Mouse (Mus musculus) hindbrain, embryonic 11.5 days (tissue): Measurements from ENCODE around the gene Tspan4. TPM values are rescaled to one million over a fixed set of nuclear protein-coding genes. Genes with fewer than 3 reads are reported as not detected.

Experiments
- ATAC-seq: fragments of 200-750 bp; cut with Nextera tagmentation; 2 replicates; pipeline ENCODE4 v1.8.0; 2017; ENCODE audit warnings: mild to moderate bottlenecking, moderate TSS enrichment, moderate library complexity; ENCODE audit not compliant: low FRiP score
- DNase-seq: peaks from one replicate; pipeline ENCODE4 v3.0.0-alpha.2; 2015; ENCODE audit warnings: low spot score
- H3K27ac ChIP-seq: fragments of 300-500 bp; sonication (generic); 2 replicates; pipeline ENCODE4 v1.5.1; 2014; ENCODE audit warnings: mild to moderate bottlenecking, low read depth, low read length
- H3K27me3 ChIP-seq: fragments of 300-500 bp; sonication (generic); 2 replicates; pipeline ENCODE4 v1.6.1; 2014; ENCODE audit warnings: mild to moderate bottlenecking, low read length, moderate library complexity, mixed read lengths; ENCODE audit not compliant: control insufficient read depth, insufficient read depth
- H3K36me3 ChIP-seq: fragments of 300-500 bp; sonication (generic); 2 replicates; pipeline ENCODE4 v1.6.1; 2014; ENCODE audit warnings: mild to moderate bottlenecking, low read length, moderate library complexity, mixed read lengths; ENCODE audit not compliant: control insufficient read depth, insufficient read depth
- H3K4me1 ChIP-seq: fragments of 300-500 bp; sonication (generic); replicated peaks from 2 replicates; pipeline ENCODE4 v1.6.1; 2014; ENCODE audit warnings: low read length, mixed read lengths; ENCODE audit not compliant: control insufficient read depth, insufficient read depth
- H3K4me2 ChIP-seq: fragments of 300-500 bp; sonication (generic); replicated peaks from 2 replicates; pipeline ENCODE4 v1.6.1; 2014; ENCODE audit warnings: mild to moderate bottlenecking, low read depth, low read length
- H3K4me3 ChIP-seq: fragments of 300-500 bp; sonication (generic); 2 replicates; pipeline ENCODE4 v1.5.1; 2014; ENCODE audit warnings: low read depth, low read length
- H3K9ac ChIP-seq: fragments of 300-500 bp; sonication (generic); 2 replicates; pipeline ENCODE4 v1.6.1; 2014; ENCODE audit warnings: low read depth, low read length
- H3K9me3 ChIP-seq: fragments of 300-500 bp; sonication (generic); 2 replicates; pipeline ENCODE4 v1.6.1; 2016; ENCODE audit warnings: low read length; ENCODE audit not compliant: control insufficient read depth
- WGBS: fragments of 180-500 bp; shearing (Covaris S2); extraction: QIAGEN DNeasy Blood & Tissue Kit; methylation state at CpG from one replicate; pipeline ENCODE4 v1.1.7; 2014; 5-methylcytosine and 5-hydroxymethylcytosine counted together
- polyA plus RNA-seq: library from polyadenylated mRNA; unstranded; fragments of >200 nt; fragmentation: Nextera tagmentation; extraction: Ambion mirVana; gene quantifications from 2 replicates; pipeline ENCODE4 v1.2.1, GENCODE M21; 2014

Tspan4 gene
- 29.6 and 31.4 TPM in 2 replicates for polyA plus RNA-seq

- Histone ChIP-seq H3K4me1 (peaks cover 5% of the 10 kb centered on the region; the same call in 1 of the 2 replicates), H3K9me3 (no peaks in the 10 kb centered on the region), H3K36me3 (peaks cover 5% of the 10 kb centered on the region; the same call in 1 of the 2 replicates), H3K4me2 (peak within 1 kb of the TSS; percentile 89), H3K4me3 (peak within 1 kb of the TSS; percentile 85), H3K27me3 (peaks cover 11% of the 10 kb centered on the region), H3K27ac (peak within 1 kb of the TSS; percentile 89), H3K9ac (peak within 1 kb of the TSS; percentile 84)
- WGBS = 0% methylated on average over 62 of the region's 87 CpGs
- peak; percentile 89 for DNase-seq
- peak; percentile 78 for ATAC-seq
These were observed at the start of gene Tspan4, which contains the start of gene Polr2l for GRCm38 (mm10) chr7:141475011-141475804. TSS of gene Tspan4 (plus strand) at chr7:141475240. TSS of gene Polr2l (minus strand) at chr7:141475132.

- H3K4me2 ChIP-seq = no peak overlapping the region
- H3K36me3 ChIP-seq = 0 out of 2 replicates have a peak, but pooled peaks cover 2% of the 10 kb centered on the region
- 83% methylated on average over 12 of the region's 12 CpGs for WGBS
- H3K27me3 ChIP-seq = no peaks in the 10 kb centered on the region
- ATAC-seq (no peak), DNase-seq (no peak)
- 0 out of 2 replicates have a peak, but pooled peaks cover 3% of the 10 kb centered on the region for H3K4me1 ChIP-seq
- H3K27ac ChIP-seq = no peak overlapping the region
- no peak overlapping the region for H3K9ac ChIP-seq
- no peak overlapping the region for H3K4me3 ChIP-seq
- no peaks in the 10 kb centered on the region for H3K9me3 ChIP-seq
These were observed 47.9 kb upstream of the Tspan4 start for GRCm38 (mm10) chr7:141426948-141427730.

GRCm38 (mm10) chr7:141428701-141429100, 46.3 kb upstream of the Tspan4 start:
- H3K27me3 ChIP-seq = no peaks in the 10 kb centered on the region
- H3K4me3 ChIP-seq = peak overlapping the region; percentile 37
- peaks cover 4% of the 10 kb centered on the region; the same call in 1 of the 2 replicates for H3K4me1 ChIP-seq
- H3K9ac ChIP-seq = peak overlapping the region; percentile 61
- no peak overlapping the region for H3K27ac ChIP-seq
- H3K36me3 ChIP-seq = 0 out of 2 replicates have a peak, but pooled peaks cover 5% of the 10 kb centered on the region
- DNase-seq (no peak), ATAC-seq (no peak)
- 59% methylated on average over 5 of the region's 5 CpGs for WGBS
- peak overlapping the region; percentile 54 for H3K4me2 ChIP-seq
- H3K9me3 ChIP-seq = no peaks in the 10 kb centered on the region

- Histone ChIP-seq H3K27me3 (no peaks in the 10 kb centered on the region), H3K4me2 (peak within 1 kb of the TSS; percentile 54), H3K4me3 (peak within 1 kb of the TSS; percentile 37), H3K9ac (peak within 1 kb of the TSS; percentile 61), H3K4me1 (peaks cover 10% of the 10 kb centered on the region; the same call in 1 of the 2 replicates), H3K27ac (no peak within 1 kb of the TSS), H3K36me3 (0 out of 2 replicates have a peak, but pooled peaks cover 5% of the 10 kb centered on the region), H3K9me3 (no peaks in the 10 kb centered on the region)
- ATAC-seq (peak; percentile 81), DNase-seq (peak; percentile 81)
- WGBS = 3% methylated on average over 19 of the region's 19 CpGs
These were observed 45.7 kb upstream of the Tspan4 start, which contains the start of gene Cend1 for GRCm38 (mm10) chr7:141429310-141429709. TSS of gene Cend1 (minus strand) at chr7:141429491.

- Histone ChIP-seq H3K36me3 (0 out of 2 replicates have a peak, but pooled peaks cover 5% of the 10 kb centered on the region), H3K4me3 (no peak overlapping the region), H3K27ac (no peak overlapping the region), H3K27me3 (no peaks in the 10 kb centered on the region), H3K4me1 (peaks cover 14% of the 10 kb centered on the region), H3K9ac (no peak overlapping the region), H3K9me3 (no peaks in the 10 kb centered on the region), H3K4me2 (peak overlapping the region; percentile 54)
- no peak for ATAC-seq
- no peak for DNase-seq
- WGBS = 60% methylated on average over 9 of the region's 9 CpGs
These were observed 45.0 kb upstream of the Tspan4 start for GRCm38 (mm10) chr7:141429840-141430584.

- ATAC-seq = no peak
- Histone ChIP-seq H3K27ac (no peak overlapping the region), H3K36me3 (0 out of 2 replicates have a peak, but pooled peaks cover 5% of the 10 kb centered on the region), H3K9ac (no peak overlapping the region), H3K4me2 (no peak overlapping the region), H3K9me3 (no peaks in the 10 kb centered on the region), H3K27me3 (no peaks in the 10 kb centered on the region), H3K4me3 (no peak overlapping the region), H3K4me1 (peaks cover 18% of the 10 kb centered on the region)
- 99% methylated on average over 9 of the region's 9 CpGs for WGBS
- no peak for DNase-seq
These were observed 44.3 kb upstream of the Tspan4 start for GRCm38 (mm10) chr7:141430585-141431240.

GRCm38 (mm10) chr7:141431434-141432185, 43.4 kb upstream of the Tspan4 start:
- H3K27ac ChIP-seq = no peak overlapping the region
- no peaks in the 10 kb centered on the region for H3K27me3 ChIP-seq
- no peak overlapping the region for H3K9ac ChIP-seq
- peaks cover 21% of the 10 kb centered on the region for H3K4me1 ChIP-seq
- ATAC-seq (no peak), DNase-seq (no peak)
- H3K4me2 ChIP-seq = no peak overlapping the region
- WGBS = 90% methylated on average over 18 of the region's 19 CpGs
- 0 out of 2 replicates have a peak, but pooled peaks cover 5% of the 10 kb centered on the region for H3K36me3 ChIP-seq
- no peak overlapping the region for H3K4me3 ChIP-seq
- H3K9me3 ChIP-seq = no peaks in the 10 kb centered on the region
